Mouse (Mus musculus) forebrain, embryonic 15.5 days (tissue): ENCODE results near the gene Fnbp4. TPM values are rescaled to one million over a fixed set of nuclear protein-coding genes. Genes with fewer than 3 reads are reported as not detected.
"Not testable (repeated sequence)": the region's sequence is repeated elsewhere in the genome, so short reads cannot be mapped to it uniquely, and the experiment has no call there.

ENCODE experiments used
- ATAC-seq: fragments of 200-750 bp; cut with Nextera tagmentation; replicated peaks from 2 replicates; pipeline ENCODE4 v1.8.0; 2017; ENCODE audit warnings: mild to moderate bottlenecking, moderate TSS enrichment, moderate library complexity
- H3K27ac ChIP-seq: fragments of 300-500 bp; sonication (generic); replicated peaks from 2 replicates; pipeline ENCODE4 v1.5.1; 2015; ENCODE audit warnings: mild to moderate bottlenecking, inconsistent platforms
- H3K27me3 ChIP-seq: fragments of 300-500 bp; sonication (generic); 2 replicates; pipeline ENCODE4 v1.6.1; 2015; ENCODE audit warnings: inconsistent platforms
- H3K36me3 ChIP-seq: fragments of 300-500 bp; sonication (generic); 2 replicates; pipeline ENCODE4 v1.6.1; 2015; ENCODE audit warnings: mild to moderate bottlenecking, inconsistent platforms
- H3K4me1 ChIP-seq: fragments of 300-500 bp; sonication (generic); 2 replicates; pipeline ENCODE4 v1.6.1; 2015; ENCODE audit warnings: inconsistent platforms
- H3K4me2 ChIP-seq: fragments of 300-500 bp; sonication (generic); replicated peaks from 2 replicates; pipeline ENCODE4 v1.6.1; 2015; ENCODE audit warnings: mild to moderate bottlenecking, inconsistent platforms
- H3K4me3 ChIP-seq: fragments of 300-500 bp; sonication (generic); 2 replicates; pipeline ENCODE4 v1.5.1; 2015; ENCODE audit warnings: mild to moderate bottlenecking, inconsistent platforms
- H3K9ac ChIP-seq: fragments of 300-500 bp; sonication (generic); replicated peaks from 2 replicates; pipeline ENCODE4 v1.6.1; 2015; ENCODE audit warnings: mild to moderate bottlenecking, inconsistent platforms
- H3K9me3 ChIP-seq: fragments of 300-500 bp; sonication (generic); 2 replicates; pipeline ENCODE4 v1.6.1; 2016; ENCODE audit warnings: inconsistent platforms
- WGBS: fragments of 180-500 bp; shearing (Covaris S2); methylation state at CpG from one replicate; pipeline ENCODE4 v1.1.7; 2015; ENCODE audit warnings: mixed read lengths; 5-methylcytosine and 5-hydroxymethylcytosine counted together
- polyA plus RNA-seq: library from polyadenylated mRNA; unstranded; fragments of >200 nt; fragmentation: Nextera tagmentation; extraction: Ambion mirVana; gene quantifications from 2 replicates; pipeline ENCODE4 v1.2.1, GENCODE M21; 2015

Gene Fnbp4
- polyA plus RNA-seq, 1 experiment from 2014 or later: 117 TPM

- H3K27ac ChIP-seq: no peak overlapping the region
- 89% methylated on average over 6 of the region's 6 CpGs for WGBS
- no peaks in the 10 kb centered on the region for H3K27me3 ChIP-seq
- no peaks in the 10 kb centered on the region for H3K9me3 ChIP-seq
- H3K9ac ChIP-seq: no peak overlapping the region
- ATAC-seq: no peak
- no peak overlapping the region for H3K4me2 ChIP-seq
- H3K36me3 ChIP-seq: no peaks in the 10 kb centered on the region
- no peaks in the 10 kb centered on the region for H3K4me1 ChIP-seq
- H3K4me3 ChIP-seq: no peak overlapping the region
These were observed 63.3 kb downstream of the Fnbp4 start for GRCm38 (mm10) chr2:90808241-90809126.

GRCm38 (mm10) chr2:90810751-90811150 lies 65.6 kb downstream of the Fnbp4 start:
- Histone ChIP-seq H3K27me3 (no peaks in the 10 kb centered on the region), H3K27ac (no peak overlapping the region), H3K4me2 (no peak overlapping the region), H3K4me3 (no peak overlapping the region), H3K36me3 (no peaks in the 10 kb centered on the region), H3K4me1 (no peaks in the 10 kb centered on the region), H3K9ac (no peak overlapping the region), H3K9me3 (no peaks in the 10 kb centered on the region)
- no peak for ATAC-seq
- WGBS: 89% methylated on average over 8 of the region's 8 CpGs

- no peaks in the 10 kb centered on the region for H3K36me3 ChIP-seq
- H3K4me3 ChIP-seq: no peak overlapping the region
- WGBS: 88% methylated on average over 2 of the region's 2 CpGs
- H3K9me3 ChIP-seq: no peaks in the 10 kb centered on the region
- no peak overlapping the region for H3K9ac ChIP-seq
- ATAC-seq: no peak
- H3K4me1 ChIP-seq: no peaks in the 10 kb centered on the region
- H3K4me2 ChIP-seq: no peak overlapping the region
- H3K27ac ChIP-seq: no peak overlapping the region
- H3K27me3 ChIP-seq: no peaks in the 10 kb centered on the region
These were observed 70.1 kb downstream of the Fnbp4 start for GRCm38 (mm10) chr2:90815266-90815665.

- 88% methylated on average over 4 of the region's 4 CpGs for WGBS
- H3K4me3 ChIP-seq: no peak overlapping the region
- H3K9ac ChIP-seq: no peak overlapping the region
These were observed 71.0 kb downstream of the Fnbp4 start for GRCm38 (mm10) chr2:90816144-90816543.

GRCm38 (mm10) chr2:90818710-90819109 lies 73.5 kb downstream of the Fnbp4 start:
- WGBS: 90% methylated on average over 3 of the region's 3 CpGs
- ATAC-seq: no peak
- Histone ChIP-seq H3K9me3 (no peaks in the 10 kb centered on the region), H3K27me3 (no peaks in the 10 kb centered on the region), H3K4me2 (no peak overlapping the region), H3K9ac (no peak overlapping the region), H3K4me1 (no peaks in the 10 kb centered on the region), H3K36me3 (no peaks in the 10 kb centered on the region), H3K27ac (no peak overlapping the region), H3K4me3 (no peak overlapping the region)

More at GRCm38 (mm10) chr2:90816144-90816543, 71.0 kb downstream of the Fnbp4 start:
- H3K36me3 ChIP-seq: no peaks in the 10 kb centered on the region
- H3K4me1 ChIP-seq: no peaks in the 10 kb centered on the region
- H3K4me2 ChIP-seq: no peak overlapping the region
- H3K27me3 ChIP-seq: no peaks in the 10 kb centered on the region
- no peak for ATAC-seq
- no peaks in the 10 kb centered on the region for H3K9me3 ChIP-seq
- H3K27ac ChIP-seq: no peak overlapping the region

- no peak overlapping the region for H3K4me2 ChIP-seq
- H3K27ac ChIP-seq: no peak overlapping the region
- H3K9me3 ChIP-seq: no peaks in the 10 kb centered on the region
- no peak for ATAC-seq
- H3K36me3 ChIP-seq: no peaks in the 10 kb centered on the region
- no peak overlapping the region for H3K9ac ChIP-seq
- H3K4me1 ChIP-seq: no peaks in the 10 kb centered on the region; the same call in 1 of the 2 replicates
- H3K27me3 ChIP-seq: no peaks in the 10 kb centered on the region
- WGBS: 83% methylated on average over 3 of the region's 3 CpGs
- no peak overlapping the region for H3K4me3 ChIP-seq
These were observed 75.7 kb downstream of the Fnbp4 start for GRCm38 (mm10) chr2:90820894-90821293.

GRCm38 (mm10) chr2:90822978-90823377 lies 77.8 kb downstream of the Fnbp4 start:
- ATAC-seq: no peak
- H3K27me3 ChIP-seq: no peaks in the 10 kb centered on the region
- no peaks in the 10 kb centered on the region for H3K9me3 ChIP-seq
- H3K27ac ChIP-seq: no peak overlapping the region
- no peak overlapping the region for H3K4me2 ChIP-seq
- 78% methylated on average over 2 of the region's 2 CpGs for WGBS
- no peaks in the 10 kb centered on the region; the same call in 1 of the 2 replicates for H3K4me1 ChIP-seq
- no peak overlapping the region for H3K9ac ChIP-seq
- H3K36me3 ChIP-seq: no peaks in the 10 kb centered on the region
- H3K4me3 ChIP-seq: no peak overlapping the region

GRCm38 (mm10) chr2:90823781-90824180 lies 78.6 kb downstream of the Fnbp4 start:
- no peaks in the 10 kb centered on the region for H3K27me3 ChIP-seq
- ATAC-seq: peak; percentile 81; the same call in 1 of the 2 replicates
- H3K36me3 ChIP-seq: no peaks in the 10 kb centered on the region
- no peaks in the 10 kb centered on the region for H3K9me3 ChIP-seq
- no peaks in the 10 kb centered on the region; the same call in 1 of the 2 replicates for H3K4me1 ChIP-seq
- H3K4me3 ChIP-seq: no peak overlapping the region
- WGBS: 62% methylated on average over 6 of the region's 6 CpGs
- H3K9ac ChIP-seq: no peak overlapping the region
- H3K27ac ChIP-seq: 0 out of 2 replicates have a peak overlapping the region, but pooled peaks have one; percentile 23
- H3K4me2 ChIP-seq: no peak overlapping the region

- 93% methylated on average over 10 of the region's 10 CpGs for WGBS
- not testable (repeated sequence) for H3K4me2 ChIP-seq, H3K9ac ChIP-seq, H3K27me3 ChIP-seq, H3K4me1 ChIP-seq, H3K27ac ChIP-seq, ATAC-seq, H3K4me3 ChIP-seq, H3K36me3 ChIP-seq, H3K9me3 ChIP-seq
These were observed 79.4 kb downstream of the Fnbp4 start for GRCm38 (mm10) chr2:90824528-90824927.

GRCm38 (mm10) chr2:90825515-90826172 lies 80.5 kb downstream of the Fnbp4 start:
- ATAC-seq: no peak
- Histone ChIP-seq H3K36me3 (no peaks in the 10 kb centered on the region), H3K4me3 (no peak overlapping the region), H3K27ac (no peak overlapping the region), H3K9ac (no peak overlapping the region), H3K27me3 (no peaks in the 10 kb centered on the region), H3K9me3 (no peaks in the 10 kb centered on the region), H3K4me1 (no peaks in the 10 kb centered on the region; the same call in 1 of the 2 replicates), H3K4me2 (no peak overlapping the region)
- WGBS: 88% methylated on average over 11 of the region's 11 CpGs

- H3K4me2 ChIP-seq: no peak overlapping the region
- H3K9ac ChIP-seq: no peak overlapping the region
- 53% methylated on average over 7 of the region's 7 CpGs for WGBS
- H3K27ac ChIP-seq: no peak overlapping the region
- no peaks in the 10 kb centered on the region; the same call in 1 of the 2 replicates for H3K4me1 ChIP-seq
- no peak for ATAC-seq
- no peak overlapping the region for H3K4me3 ChIP-seq
- no peaks in the 10 kb centered on the region for H3K36me3 ChIP-seq
- no peaks in the 10 kb centered on the region for H3K9me3 ChIP-seq
- H3K27me3 ChIP-seq: no peaks in the 10 kb centered on the region
These were observed 83.6 kb downstream of the Fnbp4 start for GRCm38 (mm10) chr2:90828739-90829138.
